In the genomic region with DNA sequence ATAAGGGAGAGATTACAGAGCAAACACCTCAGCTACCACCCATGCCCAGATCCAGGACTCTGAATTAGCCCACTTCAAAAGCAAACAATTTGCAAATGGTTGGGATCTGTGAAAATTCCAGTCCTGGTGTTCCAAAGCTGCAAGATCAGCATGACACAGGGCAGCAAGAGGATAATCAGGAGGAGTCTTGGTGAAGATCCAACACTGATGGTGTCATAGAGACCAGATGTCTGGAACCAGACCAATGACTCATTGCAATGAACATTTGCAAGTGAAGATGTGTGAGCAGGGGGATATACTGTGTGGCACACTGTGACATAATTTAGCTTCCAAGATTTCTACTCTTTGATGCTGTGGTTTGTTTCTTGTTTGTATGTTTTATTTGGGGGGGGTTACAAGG, we compare ENCODE assay signal across 14 mouse cellular contexts.
DNase-seq lines count a peak whose midpoint lies in the region; ATAC-seq and TF ChIP-seq lines count a peak whose summit lies in the region.
"Had no signal": no experiment of that assay in that cellular context is flagged by ENCODE, and none has a peak within 500 bp of the region (broad histone marks: within the 10 kb centered on the region; RNA-seq: fewer than 3 reads in every experiment).

No protein-coding gene starts in this region.

- intact Hi-C loops in gastrocnemius, adult 2 months (cut with DNase I): no loop called here

- 0 out of 2 replicates have a peak, but pooled peaks have one; percentile 42 for ATAC-seq in midbrain, embryonic 16.5 days

- H3K4me2 ChIP-seq in midbrain, embryonic 16.5 days (ENCODE audit: low read length): no peak overlapping the region
- H3K4me2 ChIP-seq: embryonic facial prominence, embryonic 12.5 days; lung, embryonic 15.5 days; midbrain, embryonic 13.5 days had no signal

- H3K4me3 ChIP-seq in gastrocnemius, adult 2 months: no peak overlapping the region
- H3K4me3 ChIP-seq in midbrain, embryonic 16.5 days (ENCODE audit: low read depth, low read length): no peak overlapping the region
- H3K4me3 ChIP-seq in midbrain, embryonic 10.5 days: no peak overlapping the region
- H3K4me3 ChIP-seq: embryonic facial prominence, embryonic 12.5 days; lung, embryonic 15.5 days; midbrain, embryonic 13.5 days had no signal

- no peaks in the 10 kb centered on the region for H3K36me3 ChIP-seq in midbrain, embryonic 16.5 days (ENCODE audit: control insufficient read depth, insufficient read depth, low read length)
- H3K36me3 ChIP-seq in midbrain, embryonic 10.5 days: no peaks in the 10 kb centered on the region
- H3K36me3 ChIP-seq: embryonic facial prominence, embryonic 12.5 days; lung, embryonic 15.5 days; midbrain, embryonic 13.5 days had no signal

- no peak overlapping the region for H3K9ac ChIP-seq in midbrain, embryonic 16.5 days (ENCODE audit: low read depth, low read length)
- H3K9ac ChIP-seq: embryonic facial prominence, embryonic 12.5 days; lung, embryonic 15.5 days; midbrain, embryonic 13.5 days had no signal

- no peak for TF ChIP-seq CTCF in gastrocnemius, adult 2 months (IDR thresholded peaks at IDR 0.05)

- no peaks in the 10 kb centered on the region for H3K9me3 ChIP-seq in midbrain, embryonic 16.5 days (replicated peaks; ENCODE audit: control insufficient read depth, low read length, poor library complexity, severe bottlenecking)
- H3K9me3 ChIP-seq in midbrain, embryonic 10.5 days (replicated peaks): no peaks in the 10 kb centered on the region
- H3K9me3 ChIP-seq: embryonic facial prominence, embryonic 12.5 days; lung, embryonic 15.5 days; midbrain, embryonic 13.5 days had no signal

- H3K4me1 ChIP-seq in midbrain, embryonic 16.5 days (ENCODE audit: control insufficient read depth, insufficient read depth, low read length): no peaks in the 10 kb centered on the region
- no peaks in the 10 kb centered on the region for H3K4me1 ChIP-seq in midbrain, embryonic 10.5 days
- H3K4me1 ChIP-seq: embryonic facial prominence, embryonic 12.5 days; lung, embryonic 15.5 days; midbrain, embryonic 13.5 days had no signal

- no peaks in the 10 kb centered on the region for H3K27me3 ChIP-seq in midbrain, embryonic 16.5 days (ENCODE audit: control insufficient read depth, insufficient read depth, low read depth, low read length)
- no peaks in the 10 kb centered on the region for H3K27me3 ChIP-seq in midbrain, embryonic 10.5 days (ENCODE audit: low read depth, poor library complexity, severe bottlenecking)
- H3K27me3 ChIP-seq: embryonic facial prominence, embryonic 12.5 days; lung, embryonic 15.5 days; midbrain, embryonic 13.5 days had no signal

- DNase-seq in cerebellum, adult 9-11 months: peak; percentile 5
- no peak for DNase-seq in cerebellum, adult 18-20 months
- DNase-seq in gastrocnemius, postnatal 25 days: peak; percentile 14
- no peak for DNase-seq in gastrocnemius, adult 2 months
- no peak for DNase-seq in midbrain, embryonic 10.5 days (ENCODE audit: low spot score)
- peak; percentile 12 to 14 for DNase-seq in layer of hippocampus, postnatal 10 days (ENCODE audit: low spot score in 2 of 2)
- no peak for DNase-seq in liver
- DNase-seq: B cell, adult 2 months; kidney, adult 2 months; thymus, adult 2 months had no signal

- no peak overlapping the region for H3K27ac ChIP-seq in gastrocnemius, adult 2 months
- H3K27ac ChIP-seq in midbrain, embryonic 16.5 days (ENCODE audit: low read length): no peak overlapping the region
- no peak overlapping the region for H3K27ac ChIP-seq in midbrain, embryonic 10.5 days (replicated peaks)
- H3K27ac ChIP-seq: embryonic facial prominence, embryonic 12.5 days; lung, embryonic 15.5 days; midbrain, embryonic 13.5 days had no signal

Comparison
In these comparisons a context has a peak if more than half of its experiments do, and no peak if none do; other contexts are left out.
1. DNase-seq: peak in cerebellum, adult 9-11 months (single experiment), gastrocnemius, postnatal 25 days (single experiment) and layer of hippocampus, postnatal 10 days (2 of 2); none in cerebellum, adult 18-20 months (0 of 2), gastrocnemius, adult 2 months (single experiment), midbrain, embryonic 10.5 days (single experiment) and liver (single experiment).